Mouse (Mus musculus): ENCODE results near the gene Fgd4. TPM values are rescaled to one million over a fixed set of nuclear protein-coding genes. Genes with fewer than 3 reads are reported as not detected.

The Fgd4 gene
- polyA plus RNA-seq, 1 experiment from 2014 or later, result 16.2 TPM

GRCm38 (mm10) chr16:16573167-16573566, 27.2 kb downstream of the Fgd4 start:
- no peak for ATAC-seq (ENCODE audit: low FRiP score, low TSS enrichment)
- no peaks in the 10 kb centered on the region for H3K27me3 ChIP-seq (ENCODE audit: control insufficient read depth, insufficient read depth, low read length)
- H3K4me1 ChIP-seq (ENCODE audit: control insufficient read depth, insufficient read depth, low read length), result no peaks in the 10 kb centered on the region
- no peak overlapping the region for H3K4me2 ChIP-seq (replicated peaks; ENCODE audit: low read depth, low read length)
- no peak overlapping the region for H3K27ac ChIP-seq (ENCODE audit: low read depth, low read length)
- 81% methylated on average over 1 of the region's 1 CpGs for WGBS
- no peaks in the 10 kb centered on the region for H3K36me3 ChIP-seq (ENCODE audit: control insufficient read depth, insufficient read depth, low read length)
- no peak overlapping the region for H3K9ac ChIP-seq (ENCODE audit: low read depth, low read length)
- no peak overlapping the region for H3K4me3 ChIP-seq (ENCODE audit: low read length)
- no peaks in the 10 kb centered on the region for H3K9me3 ChIP-seq (ENCODE audit: control insufficient read depth, low read length)

- H3K4me3 ChIP-seq (ENCODE audit: low read length), result no peak overlapping the region
- no peaks in the 10 kb centered on the region for H3K4me1 ChIP-seq (ENCODE audit: control insufficient read depth, insufficient read depth, low read length)
- no peak overlapping the region for H3K9ac ChIP-seq (ENCODE audit: low read depth, low read length)
- H3K36me3 ChIP-seq (ENCODE audit: control insufficient read depth, insufficient read depth, low read length), result no peaks in the 10 kb centered on the region
- ATAC-seq (ENCODE audit: low FRiP score, low TSS enrichment), result no peak
- 75% methylated on average over 3 of the region's 3 CpGs for WGBS
- H3K27me3 ChIP-seq (ENCODE audit: control insufficient read depth, insufficient read depth, low read length), result no peaks in the 10 kb centered on the region
- no peaks in the 10 kb centered on the region for H3K9me3 ChIP-seq (ENCODE audit: control insufficient read depth, low read length)
- no peak overlapping the region for H3K27ac ChIP-seq (ENCODE audit: low read depth, low read length)
- no peak overlapping the region for H3K4me2 ChIP-seq (replicated peaks; ENCODE audit: low read depth, low read length)
Measured at GRCm38 (mm10) chr16:16571356-16571755, 29.0 kb downstream of the Fgd4 start.

- Histone ChIP-seq H3K9me3 (ENCODE audit: control insufficient read depth, low read length) (no peaks in the 10 kb centered on the region), H3K4me2 (replicated peaks; ENCODE audit: low read depth, low read length) (no peak overlapping the region), H3K9ac (ENCODE audit: low read depth, low read length) (no peak overlapping the region), H3K4me3 (ENCODE audit: low read length) (no peak overlapping the region), H3K27me3 (ENCODE audit: control insufficient read depth, insufficient read depth, low read length) (no peaks in the 10 kb centered on the region), H3K4me1 (ENCODE audit: control insufficient read depth, insufficient read depth, low read length) (no peaks in the 10 kb centered on the region), H3K27ac (ENCODE audit: low read depth, low read length) (no peak overlapping the region), H3K36me3 (ENCODE audit: control insufficient read depth, insufficient read depth, low read length) (no peaks in the 10 kb centered on the region)
- 80% methylated on average over 1 of the region's 1 CpGs for WGBS
- no peak for ATAC-seq (ENCODE audit: low FRiP score, low TSS enrichment)
Measured at GRCm38 (mm10) chr16:16566786-16567185, 33.6 kb downstream of the Fgd4 start.

GRCm38 (mm10) chr16:16566215-16566614, 34.1 kb downstream of the Fgd4 start:
- Histone ChIP-seq H3K27ac (ENCODE audit: low read depth, low read length) (no peak overlapping the region), H3K4me2 (replicated peaks; ENCODE audit: low read depth, low read length) (no peak overlapping the region), H3K27me3 (ENCODE audit: control insufficient read depth, insufficient read depth, low read length) (no peaks in the 10 kb centered on the region), H3K9ac (ENCODE audit: low read depth, low read length) (no peak overlapping the region), H3K9me3 (ENCODE audit: control insufficient read depth, low read length) (no peaks in the 10 kb centered on the region), H3K4me3 (ENCODE audit: low read length) (no peak overlapping the region), H3K4me1 (ENCODE audit: control insufficient read depth, insufficient read depth, low read length) (no peaks in the 10 kb centered on the region), H3K36me3 (ENCODE audit: control insufficient read depth, insufficient read depth, low read length) (no peaks in the 10 kb centered on the region)
- ATAC-seq (ENCODE audit: low FRiP score, low TSS enrichment), result no peak
- 88% methylated on average over 5 of the region's 5 CpGs for WGBS

- Histone ChIP-seq H3K4me3 (ENCODE audit: low read length) (no peak overlapping the region), H3K9ac (ENCODE audit: low read depth, low read length) (no peak overlapping the region), H3K27me3 (ENCODE audit: control insufficient read depth, insufficient read depth, low read length) (no peaks in the 10 kb centered on the region), H3K4me2 (replicated peaks; ENCODE audit: low read depth, low read length) (no peak overlapping the region), H3K9me3 (ENCODE audit: control insufficient read depth, low read length) (no peaks in the 10 kb centered on the region), H3K36me3 (ENCODE audit: control insufficient read depth, insufficient read depth, low read length) (no peaks in the 10 kb centered on the region), H3K4me1 (ENCODE audit: control insufficient read depth, insufficient read depth, low read length) (no peaks in the 10 kb centered on the region), H3K27ac (ENCODE audit: low read depth, low read length) (no peak overlapping the region)
- ATAC-seq (ENCODE audit: low FRiP score, low TSS enrichment), result no peak
Measured at GRCm38 (mm10) chr16:16565786-16566185, 34.6 kb downstream of the Fgd4 start.

GRCm38 (mm10) chr16:16560718-16561117, 39.6 kb downstream of the Fgd4 start:
- Histone ChIP-seq H3K9ac (ENCODE audit: low read depth, low read length) (no peak overlapping the region), H3K36me3 (ENCODE audit: control insufficient read depth, insufficient read depth, low read length) (no peaks in the 10 kb centered on the region), H3K4me3 (ENCODE audit: low read length) (no peak overlapping the region), H3K27me3 (ENCODE audit: control insufficient read depth, insufficient read depth, low read length) (no peaks in the 10 kb centered on the region), H3K4me2 (replicated peaks; ENCODE audit: low read depth, low read length) (no peak overlapping the region), H3K27ac (ENCODE audit: low read depth, low read length) (no peak overlapping the region), H3K9me3 (ENCODE audit: control insufficient read depth, low read length) (no peaks in the 10 kb centered on the region), H3K4me1 (ENCODE audit: control insufficient read depth, insufficient read depth, low read length) (no peaks in the 10 kb centered on the region; the same call in 1 of the 2 replicates)
- no peak for ATAC-seq (ENCODE audit: low FRiP score, low TSS enrichment)

- Histone ChIP-seq H3K27ac (ENCODE audit: low read depth, low read length) (no peak overlapping the region; the same call in 1 of the 2 replicates), H3K27me3 (ENCODE audit: control insufficient read depth, insufficient read depth, low read length) (no peaks in the 10 kb centered on the region), H3K4me2 (replicated peaks; ENCODE audit: low read depth, low read length) (0 out of 2 replicates have a peak overlapping the region, but pooled peaks have one; percentile 2), H3K36me3 (ENCODE audit: control insufficient read depth, insufficient read depth, low read length) (no peaks in the 10 kb centered on the region), H3K9me3 (ENCODE audit: control insufficient read depth, low read length) (no peaks in the 10 kb centered on the region), H3K4me3 (ENCODE audit: low read length) (no peak overlapping the region), H3K4me1 (ENCODE audit: control insufficient read depth, insufficient read depth, low read length) (no peaks in the 10 kb centered on the region; the same call in 1 of the 2 replicates), H3K9ac (ENCODE audit: low read depth, low read length) (no peak overlapping the region)
- WGBS, result 16% methylated on average over 9 of the region's 9 CpGs
- ATAC-seq (ENCODE audit: low FRiP score, low TSS enrichment), result peak; percentile 99
Measured at GRCm38 (mm10) chr16:16559878-16560531, 40.3 kb downstream of the Fgd4 start.

GRCm38 (mm10) chr16:16559016-16559877, 41.1 kb downstream of the Fgd4 start:
- Histone ChIP-seq H3K9me3 (ENCODE audit: control insufficient read depth, low read length) (no peaks in the 10 kb centered on the region), H3K27ac (ENCODE audit: low read depth, low read length) (no peak overlapping the region; the same call in 1 of the 2 replicates), H3K27me3 (ENCODE audit: control insufficient read depth, insufficient read depth, low read length) (no peaks in the 10 kb centered on the region), H3K36me3 (ENCODE audit: control insufficient read depth, insufficient read depth, low read length) (no peaks in the 10 kb centered on the region), H3K4me1 (ENCODE audit: control insufficient read depth, insufficient read depth, low read length) (no peaks in the 10 kb centered on the region; the same call in 1 of the 2 replicates), H3K4me3 (ENCODE audit: low read length) (no peak overlapping the region), H3K9ac (ENCODE audit: low read depth, low read length) (no peak overlapping the region), H3K4me2 (replicated peaks; ENCODE audit: low read depth, low read length) (no peak overlapping the region)
- 70% methylated on average over 3 of the region's 3 CpGs for WGBS
- ATAC-seq (ENCODE audit: low FRiP score, low TSS enrichment), result no peak

- ATAC-seq (ENCODE audit: low FRiP score, low TSS enrichment), result no peak
- no peaks in the 10 kb centered on the region for H3K36me3 ChIP-seq (ENCODE audit: control insufficient read depth, insufficient read depth, low read length)
Measured at GRCm38 (mm10) chr16:16557738-16558137, 42.6 kb downstream of the Fgd4 start.

More at GRCm38 (mm10) chr16:16557738-16558137, 42.6 kb downstream of the Fgd4 start:
- Histone ChIP-seq H3K27ac (ENCODE audit: low read depth, low read length) (no peak overlapping the region), H3K9ac (ENCODE audit: low read depth, low read length) (no peak overlapping the region), H3K9me3 (ENCODE audit: control insufficient read depth, low read length) (no peaks in the 10 kb centered on the region), H3K4me2 (replicated peaks; ENCODE audit: low read depth, low read length) (no peak overlapping the region), H3K4me3 (ENCODE audit: low read length) (no peak overlapping the region), H3K27me3 (ENCODE audit: control insufficient read depth, insufficient read depth, low read length) (no peaks in the 10 kb centered on the region), H3K4me1 (ENCODE audit: control insufficient read depth, insufficient read depth, low read length) (no peaks in the 10 kb centered on the region; the same call in 1 of the 2 replicates)
- 79% methylated on average over 4 of the region's 4 CpGs for WGBS
